Comparison of ENCODE assay signal across 9 mouse cellular contexts in genomic region chr8:71561401-71561800, GRCm38 (mm10). TPM values are rescaled to one million over a fixed set of nuclear protein-coding genes. Genes with fewer than 3 reads are reported as not detected.
DNase-seq lines count a peak whose midpoint lies in the region; ATAC-seq and TF ChIP-seq lines count a peak whose summit lies in the region.
"Had no signal": no experiment of that assay in that cellular context is flagged by ENCODE, and none has a peak within 500 bp of the region (broad histone marks: within the 10 kb centered on the region; RNA-seq: fewer than 3 reads in every experiment).

No protein-coding gene starts in this region.

- TF ChIP-seq POLR2A in heart, adult 2 months (IDR thresholded peaks at IDR 0.05; ENCODE audit: insufficient read depth, low read depth, low read length): no peak

- DNase-seq in heart, adult 2 months: peak; percentile 55 to 72
- DNase-seq in heart, postnatal 25 days (ENCODE audit: low spot score): no peak
- peak; percentile 78 to 81 for DNase-seq in B cell, adult 2 months
- DNase-seq in adrenal gland, adult 2 months: peak; percentile 68
- peak; percentile 90 for DNase-seq in forebrain, embryonic 11.5 days (ENCODE audit: low spot score)
- DNase-seq in kidney, adult 9 months: peak; percentile 70
- DNase-seq in lung, postnatal 25 days (ENCODE audit: low spot score): peak; percentile 71
- DNase-seq in stomach, postnatal 0 days (ENCODE audit: low spot score): peak; percentile 87

- no peak overlapping the region for H3K9ac ChIP-seq in heart, adult 2 months (ENCODE audit: low read depth, low read length)
- no peak overlapping the region for H3K9ac ChIP-seq in forebrain, embryonic 11.5 days (ENCODE audit: low read length)
- no peak overlapping the region for H3K9ac ChIP-seq in stomach, postnatal 0 days (ENCODE audit: low read length)
- H3K9ac ChIP-seq: embryonic facial prominence, embryonic 12.5 days had no signal

- no peaks in the 10 kb centered on the region for H3K36me3 ChIP-seq in heart, adult 2 months (ENCODE audit: control insufficient read depth, insufficient read depth, low read length)
- no peaks in the 10 kb centered on the region for H3K36me3 ChIP-seq in forebrain, embryonic 11.5 days (ENCODE audit: control insufficient read depth, insufficient read depth, low read length)
- no peaks in the 10 kb centered on the region for H3K36me3 ChIP-seq in stomach, postnatal 0 days (ENCODE audit: control insufficient read depth, insufficient read depth, low read length)
- H3K36me3 ChIP-seq: embryonic facial prominence, embryonic 12.5 days had no signal

- H3K79me2 ChIP-seq in heart, adult 2 months (replicated peaks; ENCODE audit: control insufficient read depth, insufficient read depth, low read length): no peaks in the 10 kb centered on the region

- peaks cover 7% of the 10 kb centered on the region for H3K27me3 ChIP-seq in heart, adult 2 months (ENCODE audit: control insufficient read depth, insufficient read depth, low read length)
- H3K27me3 ChIP-seq in forebrain, embryonic 11.5 days (ENCODE audit: control insufficient read depth, insufficient read depth, low read length): peaks cover 61% of the 10 kb centered on the region
- H3K27me3 ChIP-seq in stomach, postnatal 0 days (ENCODE audit: control insufficient read depth, insufficient read depth, low read length): 0 out of 2 replicates have a peak, but pooled peaks cover 3% of the 10 kb centered on the region

- 4% methylated on average over 15 of the region's 15 CpGs for WGBS in heart, adult 2 months
- 3% methylated on average over 15 of the region's 15 CpGs for WGBS in forebrain, embryonic 11.5 days
- 5% methylated on average over 15 of the region's 15 CpGs for WGBS in stomach, postnatal 0 days

- no peak overlapping the region for H3K4me2 ChIP-seq in forebrain, embryonic 11.5 days (ENCODE audit: low read depth, low read length, severe bottlenecking)
- H3K4me2 ChIP-seq in stomach, postnatal 0 days (replicated peaks; ENCODE audit: low read depth): no peak overlapping the region
- H3K4me2 ChIP-seq: embryonic facial prominence, embryonic 12.5 days had no signal

- peak; percentile 92 for TF ChIP-seq CTCF in heart, adult 2 months (IDR thresholded peaks at IDR 0.05)
- peak; percentile 98 for TF ChIP-seq CTCF in stomach, postnatal 0 days (IDR thresholded peaks at IDR 0.05; ENCODE audit: low read depth)

- ATAC-seq in forebrain, embryonic 11.5 days (replicated peaks; ENCODE audit: low FRiP score): no peak; the same call in 1 of the 2 replicates
- 0 out of 2 replicates have a peak, but pooled peaks have one; percentile 41 for ATAC-seq in stomach, postnatal 0 days (ENCODE audit: low FRiP score, low TSS enrichment)

- no peaks in the 10 kb centered on the region; the same call in 1 of the 2 replicates for H3K4me1 ChIP-seq in heart, adult 2 months (ENCODE audit: control insufficient read depth, insufficient read depth, low read length)
- peaks cover 9% of the 10 kb centered on the region; the same call in 1 of the 2 replicates for H3K4me1 ChIP-seq in forebrain, embryonic 11.5 days (replicated peaks; ENCODE audit: control insufficient read depth, insufficient read depth, low read length)
- 0 out of 2 replicates have a peak, but pooled peaks cover 2% of the 10 kb centered on the region for H3K4me1 ChIP-seq in stomach, postnatal 0 days (replicated peaks; ENCODE audit: control insufficient read depth, insufficient read depth)

- peak; percentile 94 for TF ChIP-seq EP300 in heart, adult 2 months (IDR thresholded peaks at IDR 0.05; ENCODE audit: insufficient read depth, low read depth, low read length)
- no peak for TF ChIP-seq EP300 in stomach, postnatal 0 days (optimal IDR thresholded peaks at IDR 0.05)

- no peak overlapping the region for H3K27ac ChIP-seq in heart, adult 2 months
- H3K27ac ChIP-seq in forebrain, embryonic 11.5 days (ENCODE audit: low read depth, low read length): no peak overlapping the region
- no peak overlapping the region for H3K27ac ChIP-seq in stomach, postnatal 0 days (replicated peaks)
- H3K27ac ChIP-seq: embryonic facial prominence, embryonic 12.5 days had no signal

- peaks cover 4% of the 10 kb centered on the region for H3K9me3 ChIP-seq in forebrain, embryonic 11.5 days (ENCODE audit: control insufficient read depth, low read length)
- no peaks in the 10 kb centered on the region for H3K9me3 ChIP-seq in stomach, postnatal 0 days (ENCODE audit: control insufficient read depth, low read length)
- H3K9me3 ChIP-seq: embryonic facial prominence, embryonic 12.5 days had no signal

- intact Hi-C loops in heart, adult 2 months (cut with DNase I): loop anchor here (1.0 kb wide), 3 partner anchors 35 to 99 kb away; no protein-coding TSS in a partner anchor
- intact Hi-C loops in heart, postnatal 25 days (cut with DNase I): loop anchor here (1.0 kb wide), 1 partner anchor 35 kb away; no protein-coding TSS in a partner anchor

- no peak overlapping the region for H3K4me3 ChIP-seq in heart, adult 2 months
- no peak overlapping the region for H3K4me3 ChIP-seq in forebrain, embryonic 11.5 days (ENCODE audit: low read depth, low read length)
- H3K4me3 ChIP-seq in stomach, postnatal 0 days (ENCODE audit: low read depth, low read length): no peak overlapping the region
- H3K4me3 ChIP-seq: embryonic facial prominence, embryonic 12.5 days had no signal

RNA-seq across cellular contexts. Expression of gene Tmem221, which starts 2.7 kb away (rescaled TPM):
- under 1 TPM in 1 of 2 experiments, not detected in 1; 0.16 TPM for total RNA-seq in heart, adult 2 months (2021)
- polyA plus RNA-seq in heart, adult 2 months (2012; rRNA removed): 0.29 and 0.51 TPM in 2 replicates
- under 1 TPM; 0.31 to 0.36 TPM for total RNA-seq in heart, postnatal 25 days (2021)
- 1 to 10 TPM; 4.1 to 6.8 TPM for total RNA-seq in adrenal gland, adult 2 months (2021)
- polyA plus RNA-seq in adrenal gland, adult 2 months (2012; rRNA removed): 31.6 and 35.2 TPM in 2 replicates
- polyA plus RNA-seq in forebrain, embryonic 11.5 days (2014; fragmentation: Nextera tagmentation; extraction: Ambion mirVana): 0.15 TPM in 1 of 2 replicates, not detected in the other
- 1.0 and 1.4 TPM in 2 replicates for polyA plus RNA-seq in stomach, postnatal 0 days (2015; fragmentation: Nextera tagmentation; extraction: Ambion mirVana)

RNA-seq across cellular contexts. Expression of gene Nxnl1, which starts 5.0 kb away (rescaled TPM):
- under 1 TPM; 0.14 to 0.18 TPM for total RNA-seq in heart, adult 2 months (2021)
- polyA plus RNA-seq in heart, adult 2 months (2012; rRNA removed): 0.12 TPM in 1 of 2 replicates, not detected in the other
- under 1 TPM; 0.14 to 0.31 TPM for total RNA-seq in heart, postnatal 25 days (2021)
- total RNA-seq in adrenal gland, adult 2 months (2021): 1 to 10 TPM; 1.2 to 1.6 TPM
- 0.26 and 0.54 TPM in 2 replicates for polyA plus RNA-seq in adrenal gland, adult 2 months (2012; rRNA removed)
- not detected in 2 replicates for polyA plus RNA-seq in forebrain, embryonic 11.5 days (2014; fragmentation: Nextera tagmentation; extraction: Ambion mirVana)
- polyA plus RNA-seq in stomach, postnatal 0 days (2015; fragmentation: Nextera tagmentation; extraction: Ambion mirVana): 0.04 and 0.05 TPM in 2 replicates
- polyA plus RNA-seq: embryonic facial prominence, embryonic 12.5 days had no signal

RNA-seq across cellular contexts. Expression of gene Slc27a1, which starts 7.3 kb away (rescaled TPM):
- total RNA-seq in heart, adult 2 months (2021): 100 to 1,000 TPM; 159 to 191 TPM
- polyA plus RNA-seq in heart, adult 2 months (2012; rRNA removed): 227 and 281 TPM in 2 replicates
- 100 to 1,000 TPM; 140 to 143 TPM for total RNA-seq in heart, postnatal 25 days (2021)
- total RNA-seq in adrenal gland, adult 2 months (2021): 100 to 1,000 TPM; 195 to 212 TPM
- 479 and 725 TPM in 2 replicates for polyA plus RNA-seq in adrenal gland, adult 2 months (2012; rRNA removed)
- 18.4 and 19.1 TPM in 2 replicates for polyA plus RNA-seq in forebrain, embryonic 11.5 days (2014; fragmentation: Nextera tagmentation; extraction: Ambion mirVana)
- 26.5 and 27.4 TPM in 2 replicates for polyA plus RNA-seq in stomach, postnatal 0 days (2015; fragmentation: Nextera tagmentation; extraction: Ambion mirVana)

RNA-seq across cellular contexts. Expression of gene Mvb12a, which starts 18.7 kb away (rescaled TPM):
- total RNA-seq in heart, adult 2 months (2021): 10 to 100 TPM; 27.0 to 29.7 TPM
- 51.6 and 53.7 TPM in 2 replicates for polyA plus RNA-seq in heart, adult 2 months (2012; rRNA removed)
- total RNA-seq in heart, postnatal 25 days (2021): 10 to 100 TPM; 27.0 to 31.1 TPM
- total RNA-seq in adrenal gland, adult 2 months (2021): 10 to 100 TPM; 64.7 to 74.4 TPM
- polyA plus RNA-seq in adrenal gland, adult 2 months (2012; rRNA removed): 230 and 237 TPM in 2 replicates
- 50.1 and 62.8 TPM in 2 replicates for polyA plus RNA-seq in forebrain, embryonic 11.5 days (2014; fragmentation: Nextera tagmentation; extraction: Ambion mirVana)
- polyA plus RNA-seq in stomach, postnatal 0 days (2015; fragmentation: Nextera tagmentation; extraction: Ambion mirVana): 103 TPM in 2 replicates

RNA-seq across cellular contexts. Expression of gene Bst2, which starts 24.1 kb away (rescaled TPM):
- 10 to 100 TPM; 17.4 to 18.1 TPM for total RNA-seq in heart, adult 2 months (2021)
- polyA plus RNA-seq in heart, adult 2 months (2012; rRNA removed): 69.8 and 85.9 TPM in 2 replicates
- total RNA-seq in heart, postnatal 25 days (2021): 10 to 100 TPM; 17.4 to 22.8 TPM
- 10 to 100 TPM; 63.1 to 98.6 TPM for total RNA-seq in adrenal gland, adult 2 months (2021)
- 457 and 528 TPM in 2 replicates for polyA plus RNA-seq in adrenal gland, adult 2 months (2012; rRNA removed)
- 3.1 and 4.9 TPM in 2 replicates for polyA plus RNA-seq in forebrain, embryonic 11.5 days (2014; fragmentation: Nextera tagmentation; extraction: Ambion mirVana)
- 32.8 and 34.2 TPM in 2 replicates for polyA plus RNA-seq in stomach, postnatal 0 days (2015; fragmentation: Nextera tagmentation; extraction: Ambion mirVana)

Comparison
In these comparisons a context has a peak if more than half of its experiments do, and no peak if none do; other contexts are left out.
1. RNA of gene Tmem221, which starts 2.7 kb away (polyA plus RNA-seq): 31.6 to 35.2 TPM in adrenal gland, adult 2 months; 1.0 to 1.4 TPM in stomach, postnatal 0 days, 0.29 to 0.51 TPM in heart, adult 2 months and 0.15 TPM in forebrain, embryonic 11.5 days; every median in the first group is over 10 times any median in the second.